Mouse (Mus musculus) Muller cell, postnatal 12 days (primary cell): Measurements from ENCODE around the gene Echdc3.
A peak's percentile ranks its signal among the peaks of the same experiment; 100 is the strongest.

Source experiments
- DNase-seq: peaks from one replicate; pipeline ENCODE4 v3.0.0-alpha.2; 2015; ENCODE audit errors: inconsistent ontology term

Gene Echdc3

DNA sequence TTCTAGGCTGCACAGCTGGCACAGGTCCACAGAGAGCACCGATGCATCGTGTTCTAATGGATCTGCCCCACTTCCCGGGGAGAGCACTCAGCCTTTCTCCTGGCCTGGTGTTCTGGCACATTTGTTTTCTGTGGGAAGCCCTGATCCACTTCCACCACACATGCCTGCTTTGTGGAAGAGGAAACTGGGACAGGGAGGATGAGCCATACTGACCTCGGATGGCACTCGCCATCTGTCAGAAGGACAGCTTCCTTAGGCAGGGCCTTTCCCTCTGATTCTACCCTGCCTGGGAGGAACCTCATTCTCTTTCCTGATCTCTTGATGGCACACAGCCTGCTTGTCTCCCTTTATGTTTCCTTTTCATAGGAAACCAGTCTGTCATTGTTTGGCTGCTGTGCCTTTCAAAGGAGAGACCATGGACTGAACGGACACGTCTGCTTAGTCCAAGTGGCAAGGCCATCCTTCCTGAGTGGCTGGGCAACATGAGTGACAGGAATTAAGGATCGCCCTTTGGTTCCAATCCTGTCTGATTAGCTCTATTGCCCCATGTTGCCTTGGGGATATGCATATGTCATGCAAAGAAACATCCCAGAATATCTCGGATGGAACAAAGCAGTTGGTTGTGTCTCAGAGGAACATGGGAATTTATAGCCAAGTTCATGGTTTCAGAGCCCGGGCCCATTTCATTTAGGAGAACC, 13.7 kb upstream of the Echdc3 start:
- peak; percentile 41 for DNase-seq

GRCm38 (mm10) chr2:6220141-6220805, 7.4 kb upstream of the Echdc3 start:
- peak; percentile 51 for DNase-seq

DNA sequence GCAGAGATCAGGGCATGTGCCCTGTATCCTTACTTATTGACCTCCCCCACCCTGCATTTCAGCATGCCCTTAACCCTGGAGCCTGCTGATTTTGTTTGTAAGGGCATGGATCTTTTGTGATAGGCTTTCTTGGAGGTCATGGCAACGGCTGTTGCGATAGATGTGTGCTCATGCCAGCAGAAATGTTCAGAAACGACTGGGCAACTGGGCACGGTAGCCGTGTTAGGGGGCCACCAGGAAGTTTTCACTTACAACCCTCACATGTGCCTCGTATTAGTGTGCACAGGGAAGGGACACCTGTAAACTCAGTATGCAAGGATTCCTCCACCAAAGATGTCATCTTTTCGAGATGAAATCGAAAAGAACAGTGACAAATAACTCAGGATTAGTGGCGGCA, 508 bp downstream of the Echdc3 start:
- DNase-seq = peak; percentile 14

- no peak for DNase-seq
These were observed 2.0 kb downstream of the Echdc3 start for GRCm38 (mm10) chr2:6210840-6211239.

- no peak for DNase-seq
These were observed 3.1 kb downstream of the Echdc3 start for GRCm38 (mm10) chr2:6209746-6210145.

DNA sequence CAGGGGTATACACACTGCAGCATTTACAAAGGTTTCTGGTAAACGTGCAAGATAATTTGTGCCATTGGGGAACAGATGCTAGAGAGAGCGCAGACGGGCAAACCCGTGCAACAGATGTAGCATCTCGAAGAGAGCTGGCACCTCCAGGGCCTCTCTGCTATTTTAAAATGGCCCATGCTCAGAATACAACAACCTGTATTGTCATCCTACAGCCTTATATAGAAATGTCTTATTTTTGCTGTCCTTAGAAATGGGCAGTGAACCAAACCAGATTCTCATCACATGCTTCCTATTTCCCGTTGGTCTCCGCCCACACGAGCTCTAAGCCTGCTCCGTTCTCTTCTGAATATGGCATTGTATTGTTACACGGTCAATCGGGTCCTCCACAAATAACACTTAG, 3.7 kb downstream of the Echdc3 start:
- DNase-seq = no peak

- no peak for DNase-seq
These were observed 5.1 kb downstream of the Echdc3 start for GRCm38 (mm10) chr2:6207736-6208135.

DNA sequence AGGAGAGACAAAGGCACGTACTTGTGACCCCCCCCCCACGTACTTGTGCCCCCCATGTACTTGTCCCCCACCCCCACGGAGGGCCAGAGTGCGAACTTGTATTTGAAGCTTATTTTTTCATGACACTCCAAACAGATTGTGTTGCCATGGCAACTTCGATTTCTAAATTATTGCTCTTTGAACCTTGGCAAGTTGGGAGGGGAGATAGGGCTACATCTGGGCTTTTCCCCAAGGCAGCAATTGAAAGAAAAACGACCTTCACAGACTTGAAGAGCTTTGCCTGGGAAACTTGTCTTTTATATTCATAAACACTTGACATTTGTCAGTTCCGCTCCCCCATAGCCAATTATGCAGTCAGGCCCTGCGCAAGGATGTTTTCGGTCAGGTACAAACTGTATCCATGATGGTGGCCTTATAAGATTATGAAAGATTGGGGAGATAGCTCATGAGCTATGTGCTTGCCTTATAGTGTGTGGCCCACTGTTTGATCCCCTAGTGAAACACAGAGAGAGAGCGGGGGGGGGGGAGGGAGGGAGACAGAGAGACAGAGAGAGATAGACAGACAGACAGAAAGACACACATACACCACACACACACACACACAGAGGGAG, 16.4 kb downstream of the Echdc3 start:
- no peak for DNase-seq

DNA sequence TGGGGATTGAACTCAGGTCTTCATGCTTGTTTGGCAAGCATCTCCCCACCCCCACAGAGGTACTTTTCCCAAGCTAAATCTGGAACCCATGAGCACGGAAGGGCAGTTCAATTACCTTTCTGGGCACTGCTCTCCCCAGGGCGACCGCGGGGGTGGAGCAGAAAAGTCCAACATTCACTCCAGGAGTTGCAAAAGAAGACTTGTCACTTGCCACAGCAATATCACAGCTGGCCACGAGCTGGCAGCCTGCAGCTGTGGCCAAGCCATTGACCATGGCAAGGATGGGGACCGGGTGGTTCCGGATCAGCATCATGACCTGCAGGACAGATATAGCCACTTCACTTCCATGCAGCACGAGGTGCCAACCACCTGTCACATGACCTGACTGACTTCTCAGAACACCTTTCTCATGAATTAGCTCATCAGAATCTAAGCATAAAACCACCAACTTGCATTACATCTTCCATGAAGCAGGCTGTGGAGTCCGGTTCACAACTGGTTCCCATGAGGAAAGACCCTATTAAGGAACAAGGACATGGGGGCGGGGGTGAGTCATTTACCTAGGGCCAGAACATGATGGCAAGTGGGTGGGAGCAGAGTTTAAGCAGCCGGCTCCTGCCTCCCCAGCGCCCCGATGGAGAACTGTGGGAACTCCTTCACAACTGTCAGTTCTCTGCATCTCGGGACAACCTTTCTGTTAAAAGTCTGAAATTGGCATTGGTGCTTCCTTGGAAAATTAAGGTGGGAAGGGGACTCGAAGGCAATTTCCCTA, 17.2 kb downstream of the Echdc3 start:
- no peak for DNase-seq

GRCm38 (mm10) chr2:6194497-6194896, 18.3 kb downstream of the Echdc3 start:
- peak; percentile 82 for DNase-seq

- DNase-seq = peak; percentile 44
These were observed 19.3 kb downstream of the Echdc3 start for GRCm38 (mm10) chr2:6193591-6193973.

DNA sequence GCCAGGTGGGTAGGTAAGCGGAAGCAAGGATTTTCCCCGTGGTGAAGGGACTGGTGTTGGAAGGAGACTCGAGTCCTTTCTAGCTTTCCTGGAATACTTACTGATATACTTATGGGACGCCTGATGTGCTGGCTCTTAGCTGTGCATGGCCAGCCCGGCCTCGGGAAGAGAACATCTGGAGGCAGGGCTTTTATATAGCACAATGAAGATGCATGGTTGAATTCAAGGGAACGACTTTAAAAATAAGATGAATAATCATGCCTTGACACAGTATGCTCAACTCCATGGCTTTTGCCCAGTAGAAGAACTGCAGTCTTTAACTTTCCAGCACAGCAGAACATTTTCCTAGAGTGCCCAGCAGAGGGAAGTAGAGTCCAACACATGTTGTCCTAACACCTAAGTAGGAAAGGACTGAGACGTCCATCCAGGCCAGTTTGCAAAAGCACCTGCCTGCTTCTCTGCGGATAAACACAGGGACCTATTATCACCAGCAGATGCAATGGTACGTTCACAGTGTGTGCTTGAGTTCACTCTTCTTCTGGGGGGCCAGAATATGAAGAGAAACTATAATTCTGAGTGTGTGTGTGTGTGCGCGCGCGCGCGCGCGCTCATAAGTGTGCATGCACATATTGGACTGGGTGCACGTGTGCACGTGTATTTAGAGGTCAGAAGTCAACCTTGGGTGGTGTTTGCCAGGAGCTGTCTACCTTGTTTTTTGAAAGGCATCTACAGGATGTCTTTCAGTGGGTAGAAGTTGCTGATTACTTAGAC, 19.8 kb downstream of the Echdc3 start:
- DNase-seq = peak; percentile 61

- no peak for DNase-seq
These were observed 22.8 kb downstream of the Echdc3 start for GRCm38 (mm10) chr2:6190036-6190435.

GRCm38 (mm10) chr2:6189675-6189998, 23.2 kb downstream of the Echdc3 start:
- no peak for DNase-seq

DNA sequence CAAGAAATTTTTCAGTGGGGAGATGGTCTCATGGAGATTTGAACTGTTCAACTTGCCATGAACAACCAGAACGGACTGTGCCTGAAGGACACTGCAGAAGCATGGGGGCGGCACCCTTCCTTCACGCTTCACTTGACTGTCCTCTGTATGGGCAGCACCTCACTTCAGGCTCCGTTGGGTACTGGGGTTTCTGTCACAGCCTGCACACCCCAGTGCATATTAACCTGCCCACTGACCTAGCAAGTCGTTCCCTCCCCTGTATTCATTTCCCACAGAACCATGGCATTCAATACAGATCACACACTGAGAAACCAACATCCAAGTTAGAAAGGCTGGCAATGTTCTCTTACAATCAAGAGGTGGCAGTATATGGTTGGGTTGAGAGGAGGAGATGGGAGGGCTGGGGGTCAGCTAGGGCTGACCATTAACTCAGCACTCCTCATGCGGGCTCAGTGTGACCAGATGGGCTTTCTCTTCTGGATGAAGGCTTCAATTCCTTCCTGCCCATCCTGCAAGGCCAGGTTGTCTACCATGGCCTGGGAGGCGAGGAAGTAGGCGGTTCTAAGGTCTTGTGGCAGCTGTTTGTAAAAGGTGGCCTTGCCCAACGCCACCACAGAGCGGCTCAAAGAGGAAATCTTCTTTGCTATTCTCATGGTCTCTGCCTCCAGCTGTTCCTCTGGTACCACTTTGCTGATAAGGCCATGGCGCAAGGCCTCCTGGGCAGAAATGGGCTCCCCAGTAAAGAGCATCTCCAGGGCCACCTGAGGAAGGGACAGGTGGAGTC, 23.8 kb downstream of the Echdc3 start:
- no peak for DNase-seq

- no peak for DNase-seq
These were observed 25.4 kb downstream of the Echdc3 start for GRCm38 (mm10) chr2:6187418-6187817.

- DNase-seq = no peak
These were observed 25.9 kb downstream of the Echdc3 start for GRCm38 (mm10) chr2:6186913-6187312.

- DNase-seq = no peak
These were observed 33.1 kb downstream of the Echdc3 start for GRCm38 (mm10) chr2:6179749-6180117.

DNA sequence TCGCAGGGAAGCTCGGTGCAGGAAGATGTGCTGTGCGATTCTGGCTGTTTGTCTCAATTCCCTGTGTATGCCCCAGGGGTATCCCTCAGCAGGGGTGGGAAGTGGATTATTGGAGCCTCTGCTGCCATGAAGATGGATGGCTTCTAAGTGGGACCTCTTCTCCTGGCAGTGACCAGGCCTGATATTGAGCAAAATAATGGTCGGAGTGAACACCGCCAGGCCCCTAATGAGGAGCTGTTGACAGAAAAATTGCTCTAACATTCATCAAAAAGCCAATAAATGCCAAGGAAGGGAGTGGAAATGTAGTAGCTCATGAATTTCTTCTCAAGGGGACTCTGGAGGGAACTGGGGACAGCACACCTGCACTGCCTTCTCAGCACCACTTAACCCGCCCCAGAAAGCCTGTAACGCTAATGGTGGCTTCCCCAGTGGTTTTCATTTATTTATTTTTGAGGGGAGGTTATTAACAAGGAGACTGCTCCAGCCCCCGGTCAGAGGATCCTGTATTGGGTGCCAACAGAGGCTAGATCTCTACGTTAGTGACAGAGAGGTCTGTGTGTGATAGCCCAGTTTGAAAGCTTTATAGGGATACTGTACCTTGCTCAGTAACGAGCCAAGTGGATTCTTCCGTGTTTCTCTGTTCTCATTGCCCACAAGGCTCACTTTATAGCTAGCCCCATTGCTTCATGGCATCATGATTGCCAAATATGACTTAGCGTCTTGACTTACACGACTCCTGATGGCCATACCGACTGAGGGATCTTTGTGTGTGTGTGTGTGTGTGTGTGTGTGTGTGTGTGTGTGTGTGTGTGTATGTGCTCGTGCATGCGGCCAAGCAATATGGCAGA, 33.7 kb downstream of the Echdc3 start:
- no peak for DNase-seq

DNA sequence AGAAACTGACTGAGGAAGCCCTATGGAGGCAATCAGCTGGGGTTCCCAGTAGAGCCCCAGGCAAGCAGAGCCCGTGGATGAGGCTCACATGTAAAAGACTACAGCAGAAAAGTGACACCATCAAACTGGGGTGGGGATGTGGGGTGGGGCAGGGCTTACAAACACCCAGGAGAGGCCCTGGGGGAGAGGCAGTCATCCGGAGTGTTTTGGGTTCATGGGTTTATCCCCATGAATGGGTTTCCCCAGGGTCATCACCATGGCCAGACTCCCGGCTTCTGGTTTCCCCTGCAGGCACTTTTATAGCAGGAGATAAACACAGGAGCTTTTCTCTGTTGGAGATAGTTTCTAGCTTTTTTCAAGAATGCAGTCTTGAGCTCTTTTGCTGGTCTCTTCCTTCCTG, 39.8 kb downstream of the Echdc3 start:
- no peak for DNase-seq
